Mouse (Mus musculus) testis, adult 2 months (tissue): ENCODE data around the gene Hivep2. TPM values are rescaled to one million over a fixed set of nuclear protein-coding genes. Genes with fewer than 3 reads are reported as not detected.

Source experiments
- H3K27ac ChIP-seq: fragments of 200-500 bp; 2 replicates; pipeline ENCODE4 v1.5.1; 2012; ENCODE audit warnings: low read depth, low read length; ENCODE audit not compliant: control insufficient read depth, insufficient read depth
- H3K27me3 ChIP-seq: fragments of 200-500 bp; 2 replicates; pipeline ENCODE4 v1.6.1; 2012; ENCODE audit warnings: mild to moderate bottlenecking, low read length, moderate library complexity; ENCODE audit not compliant: control insufficient read depth, insufficient read depth
- H3K36me3 ChIP-seq: fragments of 200-500 bp; 2 replicates; pipeline ENCODE4 v1.6.1; 2012; ENCODE audit warnings: mild to moderate bottlenecking, low read length; ENCODE audit not compliant: control insufficient read depth, insufficient read depth
- H3K4me1 ChIP-seq: fragments of 200-500 bp; 2 replicates; pipeline ENCODE4 v1.6.1; 2012; ENCODE audit warnings: low read length; ENCODE audit not compliant: control insufficient read depth, insufficient read depth
- H3K4me3 ChIP-seq: fragments of 200-500 bp; 2 replicates; pipeline ENCODE4 v1.5.1; 2012; ENCODE audit warnings: low read depth, mild to moderate bottlenecking, low read length, moderate library complexity, mixed read lengths; ENCODE audit not compliant: control insufficient read depth
- CTCF ChIP-seq: fragments of 200-500 bp; IDR thresholded peaks from 2 replicates; pipeline ENCODE4 v1.5.1; 2012; ENCODE audit warnings: low read depth, mild to moderate bottlenecking, inconsistent platforms, low read length, moderate library complexity; ENCODE audit not compliant: control insufficient read depth, insufficient read depth, insufficient replicate concordance
- POLR2A ChIP-seq: fragments of 200-500 bp; IDR thresholded peaks from 2 replicates; pipeline ENCODE4 v1.6.1; 2012; ENCODE audit warnings: low read depth, mild to moderate bottlenecking, inconsistent platforms, low read length, moderate library complexity; ENCODE audit not compliant: control insufficient read depth
- polyA plus RNA-seq: library from polyadenylated mRNA; depleted of rRNA; stranded (reverse); fragments of >200 nt; gene quantifications from 2 replicates; pipeline ENCODE4 v1.2.3, GENCODE M21; 2012; rRNA removed

Gene Hivep2
- polyA plus RNA-seq, 1 experiment = 0.88 TPM

DNA sequence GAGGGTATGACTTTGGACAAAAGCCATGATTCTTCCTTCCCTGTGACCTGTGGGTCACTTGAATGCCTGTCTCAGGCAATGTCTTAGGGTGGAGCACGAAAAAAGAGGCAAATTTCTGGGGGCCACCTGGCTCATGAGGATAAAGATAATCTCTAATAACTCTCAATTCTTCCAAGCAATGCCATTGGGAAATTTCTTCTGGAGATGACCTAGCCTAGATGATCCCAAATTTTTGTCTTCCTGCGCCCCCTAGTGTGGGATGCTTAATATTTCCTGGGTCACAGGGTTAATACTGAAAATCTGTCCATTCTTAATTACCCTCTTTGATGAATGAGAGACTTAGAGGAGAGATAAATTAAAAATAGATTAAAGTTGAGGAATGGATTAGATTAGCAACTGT, 234.4 kb downstream of the Hivep2 start:
- Histone ChIP-seq H3K27ac (no peak overlapping the region), H3K4me1 (no peaks in the 10 kb centered on the region), H3K27me3 (no peaks in the 10 kb centered on the region), H3K36me3 (no peaks in the 10 kb centered on the region), H3K4me3 (no peak overlapping the region)
- no peak for TF ChIP-seq POLR2A
- no peak for TF ChIP-seq CTCF

Other genes starting within 250 kb of the Hivep2 start
- 2.4 and 3.7 TPM in 2 replicates for gene Aig1, start 97.1 kb upstream of the Hivep2 start, polyA plus RNA-seq